Mouse (Mus musculus) G1E (cell line): ENCODE data around the gene Il17re. TPM values are rescaled to one million over a fixed set of nuclear protein-coding genes. Genes with fewer than 3 reads are reported as not detected.

ENCODE experiments used
- ATAC-seq: 2 replicates; pipeline ENCODE4 v1.8.0; 2016; ENCODE audit warnings: mild to moderate bottlenecking; ENCODE audit not compliant: insufficient number of reproducible peaks, poor library complexity, low FRiP score, severe bottlenecking; ENCODE audit errors: extremely low read depth
- DNase-seq: peaks from one replicate; pipeline ENCODE4 v3.0.0; 2012; ENCODE audit warnings: low spot score
- H3K27me3 ChIP-seq: 2 replicates; pipeline ENCODE4 v1.6.1; 2012; ENCODE audit warnings: mild to moderate bottlenecking, low read length, inconsistent platforms; ENCODE audit not compliant: insufficient read depth
- H3K36me3 ChIP-seq: replicated peaks from 2 replicates; pipeline ENCODE3; 2012; ENCODE audit warnings: mild to moderate bottlenecking, inconsistent platforms
- H3K4me1 ChIP-seq: 2 replicates; pipeline ENCODE4 v1.6.1; 2012; ENCODE audit warnings: low read depth, low read length, inconsistent platforms, mixed read lengths; ENCODE audit not compliant: insufficient read depth
- H3K4me3 ChIP-seq: 2 replicates; pipeline ENCODE4 v1.5.1; 2012; ENCODE audit warnings: low read depth, mild to moderate bottlenecking, inconsistent platforms, low read length, moderate library complexity, mixed read lengths
- H3K9me3 ChIP-seq: replicated peaks from 2 replicates; pipeline ENCODE4 v1.6.1; 2012; ENCODE audit warnings: inconsistent platforms
- CTCF ChIP-seq: IDR thresholded peaks from 2 replicates; pipeline ENCODE4 v1.5.1; 2012; ENCODE audit warnings: low read depth, low read length, inconsistent platforms, mixed read lengths
- GATA1 ChIP-seq: IDR thresholded peaks from 2 replicates; pipeline ENCODE4 v1.6.1; 2012; ENCODE audit warnings: borderline replicate concordance, low read length, inconsistent platforms, mixed read lengths
- GATA2 ChIP-seq: IDR thresholded peaks from 2 replicates; pipeline ENCODE4 v1.6.1; 2012; ENCODE audit warnings: low read depth, low read length, inconsistent platforms, borderline replicate concordance
- POLR2AphosphoS5 ChIP-seq: IDR thresholded peaks from 2 replicates; pipeline ENCODE4 v1.6.1; 2012; ENCODE audit warnings: low read depth, low read length, inconsistent platforms; ENCODE audit not compliant: insufficient replicate concordance
- TAL1 ChIP-seq: conservative IDR thresholded peaks from 2 replicates; pipeline ENCODE4 v1.6.1; 2012; ENCODE audit warnings: low read depth, low read length, inconsistent platforms, mixed read lengths
- polyA plus RNA-seq: library from polyadenylated mRNA; stranded (reverse); fragments of >175 nt; gene quantifications from 2 replicates; pipeline ENCODE4 v1.2.3, GENCODE M21; 2012
- total RNA-seq, 2 experiments: library from RNA; stranded (forward) in 1 of 2; stranded (reverse) in 1 of 2; fragments of 200-1000 nt in 1 of 2; fragments of >200 nt in 1 of 2; fragmentation: Nextera tagmentation in 1 of 2; gene quantifications; 2 replicates each; pipeline ENCODE4 v1.2.3; 2014 to 2017

The Il17re gene
- total and polyA plus RNA-seq, 3 experiments: 0.22 TPM; not detected in 2

GRCm38 (mm10) chr6:113431801-113432200 lies 26.5 kb upstream of the Il17re start:
- Histone ChIP-seq H3K4me1 (0 out of 2 replicates have a peak, but pooled peaks cover 2% of the 10 kb centered on the region), H3K4me3 (no peak overlapping the region), H3K9me3 (peaks cover 5% of the 10 kb centered on the region), H3K27me3 (peaks cover 50% of the 10 kb centered on the region), H3K36me3 (no peaks in the 10 kb centered on the region)
- no peak for ATAC-seq
- no peak for DNase-seq
- no peak for TF ChIP-seq GATA1
- no peak for TF ChIP-seq CTCF

- no peak for TF ChIP-seq GATA2
- TF ChIP-seq CTCF: no peak
- TF ChIP-seq POLR2AphosphoS5: no peak
- TF ChIP-seq GATA1: no peak
- TF ChIP-seq TAL1: no peak
- Histone ChIP-seq H3K36me3 (no peaks in the 10 kb centered on the region), H3K4me3 (no peak overlapping the region), H3K4me1 (0 out of 2 replicates have a peak, but pooled peaks cover 2% of the 10 kb centered on the region), H3K27me3 (peaks cover 49% of the 10 kb centered on the region), H3K9me3 (no peaks in the 10 kb centered on the region)
- ATAC-seq (no peak), DNase-seq (no peak)
Measured at GRCm38 (mm10) chr6:113433661-113434060, 24.6 kb upstream of the Il17re start.

- DNase-seq (no peak), ATAC-seq (no peak)
- 0 out of 2 replicates have a peak, but pooled peaks cover 2% of the 10 kb centered on the region for H3K4me1 ChIP-seq
- TF ChIP-seq POLR2AphosphoS5 (no peak), GATA1 (no peak), TAL1 (no peak), CTCF (no peak), GATA2 (no peak)
- no peaks in the 10 kb centered on the region for H3K9me3 ChIP-seq
- peaks cover 48% of the 10 kb centered on the region for H3K27me3 ChIP-seq
- no peak overlapping the region for H3K4me3 ChIP-seq
- no peaks in the 10 kb centered on the region for H3K36me3 ChIP-seq
Measured at GRCm38 (mm10) chr6:113434691-113435090, 23.6 kb upstream of the Il17re start.

- no peak for ATAC-seq
- H3K36me3 ChIP-seq: no peaks in the 10 kb centered on the region
- no peak for TF ChIP-seq GATA2
- no peak for TF ChIP-seq CTCF
- no peak for TF ChIP-seq TAL1
- no peak for TF ChIP-seq POLR2AphosphoS5
- TF ChIP-seq GATA1: no peak
- H3K27me3 ChIP-seq: peaks cover 50% of the 10 kb centered on the region
- no peaks in the 10 kb centered on the region for H3K9me3 ChIP-seq
- H3K4me3 ChIP-seq: no peak within 1 kb of the TSS
- H3K4me1 ChIP-seq: 0 out of 2 replicates have a peak, but pooled peaks cover 1% of the 10 kb centered on the region
- no peak for DNase-seq
Measured at GRCm38 (mm10) chr6:113435664-113436205, 22.5 kb upstream of the Il17re start, which contains the start of gene Cidec. Cidec (minus strand) TSS chr6:113435760.

- no peak for DNase-seq
- TF ChIP-seq CTCF: no peak
- no peak for TF ChIP-seq TAL1
- no peak for TF ChIP-seq GATA1
- TF ChIP-seq POLR2AphosphoS5: no peak
- no peak for TF ChIP-seq GATA2
- no peak for ATAC-seq
Measured at GRCm38 (mm10) chr6:113437135-113437534, 21.1 kb upstream of the Il17re start.

GRCm38 (mm10) chr6:113438721-113439430 lies 19.4 kb upstream of the Il17re start:
- DNase-seq (no peak), ATAC-seq (no peak)
- TF ChIP-seq GATA2: no peak
- TF ChIP-seq CTCF: no peak
- TF ChIP-seq GATA1: no peak
- no peak for TF ChIP-seq TAL1
- no peak for TF ChIP-seq POLR2AphosphoS5
- peaks cover 14% of the 10 kb centered on the region; the same call in 1 of the 2 replicates for H3K4me1 ChIP-seq
- no peaks in the 10 kb centered on the region for H3K36me3 ChIP-seq
- H3K4me3 ChIP-seq: no peak overlapping the region
- no peaks in the 10 kb centered on the region for H3K9me3 ChIP-seq
- peaks cover 29% of the 10 kb centered on the region for H3K27me3 ChIP-seq

More at GRCm38 (mm10) chr6:113437135-113437534, 21.1 kb upstream of the Il17re start:
- H3K36me3 ChIP-seq: no peaks in the 10 kb centered on the region
- peaks cover 44% of the 10 kb centered on the region for H3K27me3 ChIP-seq
- H3K4me1 ChIP-seq: peaks cover 7% of the 10 kb centered on the region; the same call in 1 of the 2 replicates
- no peak overlapping the region for H3K4me3 ChIP-seq
- H3K9me3 ChIP-seq: no peaks in the 10 kb centered on the region
